Mouse (Mus musculus) c-Kit-positive CD71-positive TER-119-positive erythroid progenitor cells, embryonic 14.5 days (primary cell): ENCODE measurements around the gene Med31.

Source experiments
- DNase-seq: peaks from one replicate; pipeline ENCODE4 v3.0.0-alpha.2; 2013; ENCODE audit warnings: low spot score

Gene Med31

GRCm38 (mm10) chr11:72215410-72215797 lies at the start of gene Med31:
Gene Med31 (minus strand): TSS chr11:72215592.
- DNase-seq = peak; percentile 55

GRCm38 (mm10) chr11:72256441-72256840 lies 41.0 kb upstream of the Med31 start:
- no peak for DNase-seq

GRCm38 (mm10) chr11:72255629-72256028 lies 40.2 kb upstream of the Med31 start:
- no peak for DNase-seq

- no peak for DNase-seq
Measured at GRCm38 (mm10) chr11:72245196-72245753, 29.9 kb upstream of the Med31 start.

GRCm38 (mm10) chr11:72240062-72240860 lies 24.9 kb upstream of the Med31 start:
- no peak for DNase-seq

GRCm38 (mm10) chr11:72234013-72234412 lies 18.6 kb upstream of the Med31 start:
- no peak for DNase-seq

- DNase-seq = no peak
Measured at GRCm38 (mm10) chr11:72232991-72233390, 17.6 kb upstream of the Med31 start.

- DNase-seq = no peak
Measured at GRCm38 (mm10) chr11:72232068-72232467, 16.7 kb upstream of the Med31 start.

GRCm38 (mm10) chr11:72228513-72228912 lies 13.1 kb upstream of the Med31 start:
- no peak for DNase-seq

GRCm38 (mm10) chr11:72226901-72227300 lies 11.5 kb upstream of the Med31 start:
- DNase-seq = no peak

GRCm38 (mm10) chr11:72226020-72226791 lies 10.8 kb upstream of the Med31 start:
- no peak for DNase-seq

GRCm38 (mm10) chr11:72224865-72225264 lies 9.5 kb upstream of the Med31 start:
- peak; percentile 32 for DNase-seq

GRCm38 (mm10) chr11:72223414-72223813 lies 8.0 kb upstream of the Med31 start:
- DNase-seq = no peak

- DNase-seq = peak; percentile 69
Measured at GRCm38 (mm10) chr11:72221278-72221677, 5.9 kb upstream of the Med31 start.

- DNase-seq = no peak
Measured at GRCm38 (mm10) chr11:72217116-72217515, 1.7 kb upstream of the Med31 start.

- peak; percentile 95 for DNase-seq
Measured at GRCm38 (mm10) chr11:72214591-72215409, 592 bp downstream of the Med31 start.

- DNase-seq = peak; percentile 8
Measured at GRCm38 (mm10) chr11:72207834-72208377, 7.5 kb downstream of the Med31 start.

- peak; percentile 76 for DNase-seq
Measured at GRCm38 (mm10) chr11:72207204-72207833, 8.1 kb downstream of the Med31 start, which contains the start of the genes 4933427D14Rik and Txndc17. Gene 4933427D14Rik (minus strand): TSS chr11:72207459. Gene Txndc17 (plus strand): TSS chr11:72207547.

- peak; percentile 8 for DNase-seq
Measured at GRCm38 (mm10) chr11:72206341-72207203, 8.8 kb downstream of the Med31 start, which contains the start of gene Gm43951. Gene Gm43951 (minus strand): TSS chr11:72206840.

GRCm38 (mm10) chr11:72205256-72205655 lies 10.1 kb downstream of the Med31 start:
- DNase-seq = no peak
